Mouse (Mus musculus) hindbrain, postnatal 0 days (tissue): ENCODE data around the gene Grb7. TPM values are rescaled to one million over a fixed set of nuclear protein-coding genes. Genes with fewer than 3 reads are reported as not detected.

Experiments
- ATAC-seq: fragments of 200-750 bp; cut with Nextera tagmentation; 2 replicates; pipeline ENCODE4 v1.8.0; 2017; ENCODE audit warnings: mild to moderate bottlenecking, moderate TSS enrichment, moderate library complexity
- DNase-seq: peaks from one replicate; pipeline ENCODE4 v3.0.0-alpha.2; 2015; ENCODE audit warnings: low spot score
- H3K27ac ChIP-seq: fragments of 300-500 bp; sonication (generic); 2 replicates; pipeline ENCODE4 v1.5.1; 2014; ENCODE audit warnings: mild to moderate bottlenecking
- H3K27me3 ChIP-seq: fragments of 300-500 bp; sonication (generic); 2 replicates; pipeline ENCODE4 v1.6.1; 2014; ENCODE audit warnings: low read length, mixed read lengths; ENCODE audit not compliant: insufficient read depth
- H3K36me3 ChIP-seq: fragments of 300-500 bp; sonication (generic); 2 replicates; pipeline ENCODE4 v1.6.1; 2014; ENCODE audit warnings: low read length, mixed read lengths; ENCODE audit not compliant: insufficient read depth
- H3K4me1 ChIP-seq: fragments of 300-500 bp; sonication (generic); 2 replicates; pipeline ENCODE4 v1.6.1; 2014; ENCODE audit warnings: antibody characterized with exemption, low read length, mixed read lengths; ENCODE audit not compliant: insufficient read depth
- H3K4me2 ChIP-seq: fragments of 300-500 bp; sonication (generic); 2 replicates; pipeline ENCODE4 v1.6.1; 2014; ENCODE audit warnings: low read depth, mild to moderate bottlenecking, low read length, moderate library complexity, mixed read lengths
- H3K4me3 ChIP-seq: fragments of 300-500 bp; sonication (generic); 2 replicates; pipeline ENCODE4 v1.5.1; 2014; ENCODE audit warnings: low read length
- H3K9ac ChIP-seq: fragments of 300-500 bp; sonication (generic); replicated peaks from 2 replicates; pipeline ENCODE4 v1.6.1; 2014; ENCODE audit warnings: mild to moderate bottlenecking, low read length, moderate library complexity, mixed read lengths
- H3K9me3 ChIP-seq: fragments of 300-500 bp; sonication (generic); 2 replicates; pipeline ENCODE4 v1.6.1; 2016; ENCODE audit warnings: low read length, mixed read lengths
- CTCF ChIP-seq: IDR thresholded peaks from 2 replicates; pipeline ENCODE4 v1.5.1; 2016; ENCODE audit warnings: antibody characterized with exemption, control low read depth, low read depth
- WGBS: fragments of 180-500 bp; shearing (Covaris S2); extraction: QIAGEN DNeasy Blood & Tissue Kit; methylation state at CpG from one replicate; pipeline ENCODE4 v1.1.7; 2014; 5-methylcytosine and 5-hydroxymethylcytosine counted together
- polyA plus RNA-seq: library from polyadenylated mRNA; unstranded; fragments of >200 nt; fragmentation: Nextera tagmentation; extraction: Ambion mirVana; gene quantifications from 2 replicates; pipeline ENCODE4 v1.2.1, GENCODE M21; 2015
- total RNA-seq: library from RNA; depleted of rRNA; stranded (reverse); fragments of >200 nt; gene quantifications from 2 replicates; pipeline ENCODE4 v1.2.3, GENCODE M21; 2014

Gene Grb7
- total and polyA plus RNA-seq, 2 experiments from 2014 or later, result 2.0 to 2.7 TPM

- WGBS, result 90% methylated on average over 4 of the region's 4 CpGs
- DNase-seq (no peak), ATAC-seq (no peak)
- Histone ChIP-seq H3K27me3 (no peaks in the 10 kb centered on the region), H3K4me3 (no peak overlapping the region), H3K4me1 (no peaks in the 10 kb centered on the region), H3K27ac (no peak overlapping the region), H3K36me3 (no peaks in the 10 kb centered on the region), H3K9me3 (no peaks in the 10 kb centered on the region), H3K9ac (no peak overlapping the region), H3K4me2 (no peak overlapping the region)
- TF ChIP-seq CTCF, result no peak
Observed at GRCm38 (mm10) chr11:98476434-98476807, 30.2 kb downstream of the Grb7 start.

- Histone ChIP-seq H3K4me2 (no peak overlapping the region), H3K9me3 (no peaks in the 10 kb centered on the region), H3K9ac (no peak overlapping the region), H3K4me1 (no peaks in the 10 kb centered on the region), H3K27ac (no peak overlapping the region), H3K27me3 (no peaks in the 10 kb centered on the region), H3K36me3 (no peaks in the 10 kb centered on the region), H3K4me3 (no peak overlapping the region)
- 77% methylated on average over 14 of the region's 14 CpGs for WGBS
- TF ChIP-seq CTCF, result no peak
- ATAC-seq (no peak), DNase-seq (no peak)
Observed at GRCm38 (mm10) chr11:98477011-98477701, 31.0 kb downstream of the Grb7 start.

GRCm38 (mm10) chr11:98479026-98479939 is 33.1 kb downstream of the Grb7 start:
- H3K9ac ChIP-seq, result no peak overlapping the region
- H3K27ac ChIP-seq, result no peak overlapping the region
- H3K27me3 ChIP-seq, result no peaks in the 10 kb centered on the region
- no peaks in the 10 kb centered on the region for H3K4me1 ChIP-seq
- H3K36me3 ChIP-seq, result no peaks in the 10 kb centered on the region
- no peak overlapping the region for H3K4me3 ChIP-seq
- H3K9me3 ChIP-seq, result no peaks in the 10 kb centered on the region
- no peak overlapping the region for H3K4me2 ChIP-seq
- no peak for TF ChIP-seq CTCF
- 73% methylated on average over 13 of the region's 13 CpGs for WGBS
- no peak for ATAC-seq
- DNase-seq, result no peak

GRCm38 (mm10) chr11:98479940-98480497 is 33.8 kb downstream of the Grb7 start:
- ATAC-seq (no peak), DNase-seq (no peak)
- no peak overlapping the region for H3K9ac ChIP-seq
- H3K4me2 ChIP-seq, result no peak overlapping the region
- H3K4me1 ChIP-seq, result no peaks in the 10 kb centered on the region
- H3K4me3 ChIP-seq, result no peak overlapping the region
- H3K27me3 ChIP-seq, result no peaks in the 10 kb centered on the region
- no peak overlapping the region for H3K27ac ChIP-seq
- WGBS, result 89% methylated on average over 12 of the region's 12 CpGs
- no peak for TF ChIP-seq CTCF
- H3K9me3 ChIP-seq, result no peaks in the 10 kb centered on the region
- H3K36me3 ChIP-seq, result no peaks in the 10 kb centered on the region

- 73% methylated on average over 6 of the region's 6 CpGs for WGBS
- TF ChIP-seq CTCF, result no peak
- DNase-seq, result no peak
Observed at GRCm38 (mm10) chr11:98481231-98481630, 35.0 kb downstream of the Grb7 start.

GRCm38 (mm10) chr11:98482067-98482466 is 35.9 kb downstream of the Grb7 start:
- WGBS, result 80% methylated on average over 10 of the region's 10 CpGs
- H3K9me3 ChIP-seq, result no peaks in the 10 kb centered on the region
- DNase-seq, result no peak
- no peak overlapping the region for H3K9ac ChIP-seq
- no peak for TF ChIP-seq CTCF
- H3K36me3 ChIP-seq, result no peaks in the 10 kb centered on the region
- H3K27ac ChIP-seq, result no peak overlapping the region
- no peak overlapping the region for H3K4me3 ChIP-seq
- H3K27me3 ChIP-seq, result no peaks in the 10 kb centered on the region
- ATAC-seq, result no peak
- H3K4me2 ChIP-seq, result no peak overlapping the region
- H3K4me1 ChIP-seq, result no peaks in the 10 kb centered on the region

More at GRCm38 (mm10) chr11:98481231-98481630, 35.0 kb downstream of the Grb7 start:
- no peak overlapping the region for H3K4me2 ChIP-seq
- H3K9me3 ChIP-seq, result no peaks in the 10 kb centered on the region
- H3K4me1 ChIP-seq, result no peaks in the 10 kb centered on the region
- H3K4me3 ChIP-seq, result no peak overlapping the region
- no peaks in the 10 kb centered on the region for H3K36me3 ChIP-seq
- H3K27ac ChIP-seq, result no peak overlapping the region
- ATAC-seq, result no peak
- H3K27me3 ChIP-seq, result no peaks in the 10 kb centered on the region
- no peak overlapping the region for H3K9ac ChIP-seq

GRCm38 (mm10) chr11:98485749-98486148 is 39.6 kb downstream of the Grb7 start:
- H3K4me2 ChIP-seq, result no peak overlapping the region
- no peaks in the 10 kb centered on the region for H3K4me1 ChIP-seq
- no peaks in the 10 kb centered on the region for H3K27me3 ChIP-seq
- no peak overlapping the region for H3K27ac ChIP-seq
- H3K9ac ChIP-seq, result no peak overlapping the region
- DNase-seq, result no peak
- no peaks in the 10 kb centered on the region for H3K36me3 ChIP-seq
- no peak overlapping the region for H3K4me3 ChIP-seq
- no peak for TF ChIP-seq CTCF
- no peaks in the 10 kb centered on the region for H3K9me3 ChIP-seq
- 78% methylated on average over 2 of the region's 2 CpGs for WGBS
- ATAC-seq, result no peak
